Mouse (Mus musculus): ENCODE data around the gene Ubqln4. TPM values are rescaled to one million over a fixed set of nuclear protein-coding genes. Genes with fewer than 3 reads are reported as not detected.

Ubqln4 gene
- total and polyA plus RNA-seq, 3 experiments: 43.6 to 171 (median 83.0) TPM

DNA sequence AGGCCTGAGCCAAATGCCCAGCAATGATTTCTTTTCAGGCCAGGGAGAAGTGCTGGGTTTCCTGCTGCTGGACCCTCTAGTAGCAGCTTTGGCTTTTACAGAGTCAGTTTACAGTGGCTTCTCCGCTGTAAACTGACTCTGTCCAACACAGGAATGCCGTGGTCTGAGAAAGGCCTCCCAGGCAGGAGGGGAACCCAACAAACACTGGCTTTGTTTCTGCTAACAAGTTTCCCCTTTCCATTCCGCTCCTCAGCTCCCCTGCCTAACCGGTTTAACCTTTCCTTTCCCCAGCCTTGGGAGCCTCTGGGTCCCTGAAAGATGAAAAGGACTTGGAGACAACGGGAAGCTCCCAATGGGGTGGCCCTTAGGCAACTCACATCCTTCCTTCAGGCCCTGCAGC lies 36.7 kb downstream of the Ubqln4 start:
- H3K27me3 ChIP-seq (ENCODE audit: control insufficient read depth in 1 of 2, insufficient read depth in 2 of 2, low read length in 2 of 2): no peaks in the 10 kb centered on the region
- H3K4me1 ChIP-seq (ENCODE audit: control insufficient read depth in 1 of 2, insufficient read depth in 2 of 2, low read length in 2 of 2): peaks cover 0 to 20% of the 10 kb centered on the region in 2 experiments; a peak in 2 of 4 replicates
- H3K27ac ChIP-seq (ENCODE audit: control insufficient read depth, low read depth, low read length): no peak overlapping the region
- no peak for DNase-seq (ENCODE audit: low read depth, low spot score)
- H3K36me3 ChIP-seq (ENCODE audit: control insufficient read depth in 1 of 2, insufficient read depth in 2 of 2, low read length in 2 of 2): peaks cover 4 to 13% of the 10 kb centered on the region in 2 experiments
- no peaks in the 10 kb centered on the region for H3K9me3 ChIP-seq (replicated peaks; ENCODE audit: insufficient read depth, low read length)
- H3K79me2 ChIP-seq (ENCODE audit: control insufficient read depth, insufficient read depth, low read length, poor library complexity): no peaks in the 10 kb centered on the region; the same call in 1 of the 2 replicates
- H3K4me3 ChIP-seq (ENCODE audit: control insufficient read depth in 1 of 2, insufficient read depth in 1 of 2, low read depth in 2 of 2, low read length in 2 of 2): no peak overlapping the region
- H3K9ac ChIP-seq (ENCODE audit: control insufficient read depth, low read depth, low read length, poor library complexity, severe bottlenecking): no peak overlapping the region
- TF ChIP-seq ZC3H11A (IDR thresholded peaks at IDR 0.05; ENCODE audit: low read depth, low read length): no peak
- TF ChIP-seq CHD1 (IDR thresholded peaks at IDR 0.05; ENCODE audit: low read depth, low read length): no peak
- TF ChIP-seq GATA1 (IDR thresholded peaks at IDR 0.05; ENCODE audit: low read depth, low read length): no peak
- TF ChIP-seq E2F4 (IDR thresholded peaks at IDR 0.05; ENCODE audit: borderline replicate concordance, low read depth, low read length): no peak
- TF ChIP-seq ZKSCAN1 (IDR thresholded peaks at IDR 0.05; ENCODE audit: low read depth, low read length): no peak
- TF ChIP-seq NRF1 (IDR thresholded peaks at IDR 0.05; ENCODE audit: insufficient read depth, low read depth, low read length, poor library complexity, severe bottlenecking): no peak
- no peak for TF ChIP-seq USF2 (IDR thresholded peaks at IDR 0.05; ENCODE audit: borderline replicate concordance in 1 of 2, insufficient read depth in 1 of 2, low read depth in 1 of 2, low read length in 2 of 2)
- TF ChIP-seq GABPA (IDR thresholded peaks at IDR 0.05; ENCODE audit: low read depth, low read length): no peak
- TF ChIP-seq POLR2A (IDR thresholded peaks at IDR 0.05; ENCODE audit: control insufficient read depth in 1 of 2, insufficient read depth in 1 of 2, low read depth in 1 of 2, low read length in 2 of 2, poor library complexity in 1 of 2): no peak
- TF ChIP-seq MAX (IDR thresholded peaks at IDR 0.05; ENCODE audit: low read length): no peak
- TF ChIP-seq ZMIZ1 (IDR thresholded peaks at IDR 0.05; ENCODE audit: low read depth, low read length): no peak

DNA sequence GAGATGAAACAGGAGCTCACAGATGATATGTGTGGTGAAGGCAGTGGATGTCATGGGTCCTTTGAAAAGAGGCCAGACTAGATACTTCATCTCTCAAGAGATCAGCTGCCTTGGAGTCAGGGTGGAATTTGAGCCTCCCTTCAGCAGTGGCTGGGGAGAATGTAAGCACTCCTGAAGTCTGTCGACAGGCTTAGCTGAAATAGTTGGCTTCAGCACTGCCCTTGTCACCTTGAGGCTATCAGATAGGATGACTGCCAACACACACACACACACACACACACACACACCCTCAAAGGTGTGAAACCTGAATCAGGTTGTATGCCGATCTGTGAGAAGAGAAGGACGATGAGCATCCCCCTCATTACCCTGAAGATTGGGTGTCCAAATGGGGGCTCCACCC lies 37.5 kb downstream of the Ubqln4 start:
- peaks cover 0 to 20% of the 10 kb centered on the region in 2 experiments; a peak in 2 of 4 replicates for H3K4me1 ChIP-seq (ENCODE audit: control insufficient read depth in 1 of 2, insufficient read depth in 2 of 2, low read length in 2 of 2)
- H3K9ac ChIP-seq (ENCODE audit: control insufficient read depth, low read depth, low read length, poor library complexity, severe bottlenecking): no peak overlapping the region
- TF ChIP-seq HCFC1 (IDR thresholded peaks at IDR 0.05; ENCODE audit: low read depth, low read length) (no peak), GATA1 (IDR thresholded peaks at IDR 0.05; ENCODE audit: low read depth, low read length) (0 out of 2 replicates have a peak, but pooled peaks have one; percentile 38), SMC3 (IDR thresholded peaks at IDR 0.05; ENCODE audit: low read depth, low read length) (0 out of 2 replicates have a peak, but pooled peaks have one; percentile 1), MYB (IDR thresholded peaks at IDR 0.05; ENCODE audit: low read depth, low read length) (no peak), ZNF384 (IDR thresholded peaks at IDR 0.05; ENCODE audit: low read depth, low read length) (no peak), EP300 (IDR thresholded peaks at IDR 0.05; ENCODE audit: low read depth in 1 of 2, low read length in 2 of 2) (no peak)

More for the DNA sequence above, 37.5 kb downstream of the Ubqln4 start:
- Histone ChIP-seq H3K27me3 (ENCODE audit: control insufficient read depth in 1 of 2, insufficient read depth in 2 of 2, low read length in 2 of 2) (no peaks in the 10 kb centered on the region), H3K79me2 (ENCODE audit: control insufficient read depth, insufficient read depth, low read length, poor library complexity) (no peaks in the 10 kb centered on the region; the same call in 1 of the 2 replicates), H3K27ac (ENCODE audit: control insufficient read depth, low read depth, low read length) (no peak overlapping the region), H3K36me3 (ENCODE audit: control insufficient read depth in 1 of 2, insufficient read depth in 2 of 2, low read length in 2 of 2) (peaks cover 4 to 11% of the 10 kb centered on the region in 2 experiments), H3K9me3 (replicated peaks; ENCODE audit: insufficient read depth, low read length) (no peaks in the 10 kb centered on the region), H3K4me3 (ENCODE audit: control insufficient read depth in 1 of 2, insufficient read depth in 1 of 2, low read depth in 2 of 2, low read length in 2 of 2) (no peak overlapping the region)
- DNase-seq (ENCODE audit: low read depth, low spot score): no peak

Measured in MEL (cell line).